Mouse (Mus musculus) bone marrow, adult 2 months (tissue): ENCODE data around the gene Krt9. TPM values are rescaled to one million over a fixed set of nuclear protein-coding genes. Genes with fewer than 3 reads are reported as not detected.

Experiments
- H3K27ac ChIP-seq: fragments of 200-500 bp; 2 replicates; pipeline ENCODE4 v1.5.1; 2012; ENCODE audit warnings: low read depth, mild to moderate bottlenecking, control low read depth, inconsistent platforms, low read length; ENCODE audit not compliant: control insufficient read depth, poor library complexity, insufficient read depth
- H3K4me1 ChIP-seq: fragments of 200-500 bp; 2 replicates; pipeline ENCODE4 v1.6.1; 2011; ENCODE audit warnings: low read length; ENCODE audit not compliant: control insufficient read depth, insufficient read depth
- H3K4me3 ChIP-seq: fragments of 200-500 bp; replicated peaks from 2 replicates; pipeline ENCODE3; 2011; ENCODE audit warnings: mild to moderate bottlenecking, low read depth, low read length, control low read depth; ENCODE audit not compliant: control insufficient read depth
- CTCF ChIP-seq: fragments of 200-500 bp; IDR thresholded peaks from 2 replicates; pipeline ENCODE4 v1.5.1; 2011; ENCODE audit warnings: low read length, control low read depth; ENCODE audit not compliant: control insufficient read depth, insufficient read depth
- POLR2A ChIP-seq: fragments of 200-500 bp; IDR thresholded peaks from 2 replicates; pipeline ENCODE4 v1.6.1; 2011; ENCODE audit warnings: low read depth, mild to moderate bottlenecking, control low read depth, low read length, borderline replicate concordance; ENCODE audit not compliant: control insufficient read depth
- WGBS: fragments of 180-500 bp; shearing (Covaris S2); methylation state at CpG from one replicate; pipeline ENCODE4 v1.1.7; 2018; 5-methylcytosine and 5-hydroxymethylcytosine counted together
- polyA plus RNA-seq: library from polyadenylated mRNA; stranded (reverse); fragments of >200 nt; gene quantifications from 2 replicates; pipeline ENCODE4 v1.2.4, GENCODE M21; 2011; ENCODE audit warnings: low replicate concordance; ENCODE audit not compliant: missing spikeins, insufficient read depth, insufficient read length

Krt9 gene
- polyA plus RNA-seq, 1 experiment = not detected

- 43% methylated on average over 8 of the region's 8 CpGs for WGBS
- Histone ChIP-seq H3K27ac (no peak overlapping the region), H3K4me3 (no peak overlapping the region), H3K4me1 (no peaks in the 10 kb centered on the region; the same call in 1 of the 2 replicates)
- peak; percentile 20; the same call in 1 of the 2 replicates for TF ChIP-seq CTCF
- no peak for TF ChIP-seq POLR2A
Measured at GRCm38 (mm10) chr11:100200104-100200820, 7.2 kb upstream of the Krt9 start.

- no peak overlapping the region for H3K27ac ChIP-seq
- no peaks in the 10 kb centered on the region; the same call in 1 of the 2 replicates for H3K4me1 ChIP-seq
- TF ChIP-seq CTCF (no peak), POLR2A (no peak)
- H3K4me3 ChIP-seq = no peak overlapping the region
- 55% methylated on average over 4 of the region's 4 CpGs for WGBS
Measured at GRCm38 (mm10) chr11:100198666-100199065, 5.6 kb upstream of the Krt9 start.

- 91% methylated on average over 3 of the region's 3 CpGs for WGBS
Measured at GRCm38 (mm10) chr11:100191820-100192219, 1.2 kb downstream of the Krt9 start.

GRCm38 (mm10) chr11:100186736-100187135, 6.3 kb downstream of the Krt9 start:
- no peak for TF ChIP-seq CTCF
- no peak for TF ChIP-seq POLR2A
- no peak overlapping the region for H3K27ac ChIP-seq
- no peaks in the 10 kb centered on the region for H3K4me1 ChIP-seq
- WGBS = 83% methylated on average over 8 of the region's 8 CpGs
- H3K4me3 ChIP-seq = no peak overlapping the region

More at GRCm38 (mm10) chr11:100191820-100192219, 1.2 kb downstream of the Krt9 start:
- H3K4me3 ChIP-seq = no peak overlapping the region
- no peak overlapping the region for H3K27ac ChIP-seq
- TF ChIP-seq CTCF = no peak
- TF ChIP-seq POLR2A = no peak
- H3K4me1 ChIP-seq = no peaks in the 10 kb centered on the region

GRCm38 (mm10) chr11:100181725-100182124, 11.3 kb downstream of the Krt9 start:
- TF ChIP-seq CTCF (no peak), POLR2A (no peak)
- WGBS = 32% methylated on average over 7 of the region's 7 CpGs
- no peaks in the 10 kb centered on the region for H3K4me1 ChIP-seq
- H3K27ac ChIP-seq = no peak overlapping the region
- H3K4me3 ChIP-seq = no peak overlapping the region

- no peaks in the 10 kb centered on the region for H3K4me1 ChIP-seq
- WGBS = 86% methylated on average over 3 of the region's 3 CpGs
- no peak overlapping the region for H3K27ac ChIP-seq
- no peak overlapping the region for H3K4me3 ChIP-seq
- no peak for TF ChIP-seq POLR2A
- no peak for TF ChIP-seq CTCF
Measured at GRCm38 (mm10) chr11:100179260-100179659, 13.8 kb downstream of the Krt9 start.

- WGBS = 66% methylated on average over 5 of the region's 5 CpGs
- Histone ChIP-seq H3K4me3 (no peak overlapping the region), H3K4me1 (no peaks in the 10 kb centered on the region), H3K27ac (no peak overlapping the region)
- no peak for TF ChIP-seq CTCF
- no peak for TF ChIP-seq POLR2A
Measured at GRCm38 (mm10) chr11:100178307-100178706, 14.7 kb downstream of the Krt9 start.

GRCm38 (mm10) chr11:100176791-100177190, 16.3 kb downstream of the Krt9 start:
- TF ChIP-seq POLR2A (no peak), CTCF (no peak)
- Histone ChIP-seq H3K4me1 (no peaks in the 10 kb centered on the region), H3K27ac (no peak overlapping the region), H3K4me3 (no peak overlapping the region)
- 55% methylated on average over 9 of the region's 9 CpGs for WGBS
